Mouse (Mus musculus): ENCODE data around the gene C8a.

GRCm38 (mm10) chr4:104870196-104870595 lies 6.0 kb downstream of the C8a start:
- TF ChIP-seq CTCF (IDR thresholded peaks at IDR 0.05; ENCODE audit: borderline replicate concordance, extremely low read depth, insufficient read depth, insufficient read length), result no peak
- no peak for TF ChIP-seq POLR2A (IDR thresholded peaks at IDR 0.05; ENCODE audit: borderline replicate concordance, extremely low read depth, insufficient read depth, insufficient read length, poor library complexity, severe bottlenecking)
